Mouse (Mus musculus) midbrain, embryonic 14.5 days (tissue): ENCODE measurements around the gene Btk. TPM values are rescaled to one million over a fixed set of nuclear protein-coding genes. Genes with fewer than 3 reads are reported as not detected.
"Not testable (repeated sequence)": the region's sequence is repeated elsewhere in the genome, so short reads cannot be mapped to it uniquely, and the experiment has no call there.

ENCODE experiments used
- ATAC-seq: fragments of 200-750 bp; cut with Nextera tagmentation; 2 replicates; pipeline ENCODE4 v1.8.0; 2017; ENCODE audit warnings: moderate number of reproducible peaks, moderate library complexity; ENCODE audit not compliant: low FRiP score, low TSS enrichment
- DNase-seq: peaks from one replicate; pipeline ENCODE4 v3.0.0-alpha.2; 2015
- H3K27ac ChIP-seq: fragments of 300-500 bp; sonication (generic); replicated peaks from 2 replicates; pipeline ENCODE4 v1.5.1; 2014; ENCODE audit warnings: mild to moderate bottlenecking, low read depth, low read length, moderate library complexity
- H3K27me3 ChIP-seq: fragments of 300-500 bp; sonication (generic); 2 replicates; pipeline ENCODE4 v1.6.1; 2014; ENCODE audit warnings: low read length, control low read depth, mixed read lengths; ENCODE audit not compliant: control insufficient read depth, insufficient read depth
- H3K36me3 ChIP-seq: fragments of 300-500 bp; sonication (generic); 2 replicates; pipeline ENCODE4 v1.6.1; 2014; ENCODE audit warnings: low read length, control low read depth; ENCODE audit not compliant: control insufficient read depth, insufficient read depth
- H3K4me1 ChIP-seq: fragments of 300-500 bp; sonication (generic); 2 replicates; pipeline ENCODE4 v1.6.1; 2014; ENCODE audit warnings: mild to moderate bottlenecking, antibody characterized with exemption, low read length, control low read depth; ENCODE audit not compliant: control insufficient read depth, insufficient read depth
- H3K4me2 ChIP-seq: fragments of 300-500 bp; sonication (generic); 2 replicates; pipeline ENCODE4 v1.6.1; 2014; ENCODE audit warnings: mild to moderate bottlenecking, low read length, moderate library complexity
- H3K4me3 ChIP-seq: fragments of 300-500 bp; sonication (generic); replicated peaks from 2 replicates; pipeline ENCODE4 v1.5.1; 2014; ENCODE audit warnings: low read depth, low read length
- H3K9ac ChIP-seq: fragments of 300-500 bp; sonication (generic); replicated peaks from 2 replicates; pipeline ENCODE4 v1.6.1; 2014; ENCODE audit warnings: mild to moderate bottlenecking, low read length, moderate library complexity
- H3K9me3 ChIP-seq: fragments of 300-500 bp; sonication (generic); 2 replicates; pipeline ENCODE4 v1.6.1; 2016; ENCODE audit warnings: low read length, control low read depth, mixed read lengths; ENCODE audit not compliant: control insufficient read depth
- whole genome bisulfite sequencing: fragments of 180-500 bp; shearing (Covaris S2); extraction: QIAGEN DNeasy Blood & Tissue Kit; methylation state at CpG from one replicate; pipeline ENCODE4 v1.1.7; 2014; 5-methylcytosine and 5-hydroxymethylcytosine counted together
- polyA plus RNA-seq: library from polyadenylated mRNA; unstranded; fragments of >200 nt; fragmentation: Nextera tagmentation; extraction: Ambion mirVana; gene quantifications from 2 replicates; pipeline ENCODE4 v1.2.1, GENCODE M21; 2014

Gene Btk
- polyA plus RNA-seq, 1 experiment from 2014 or later, result 0.26 TPM

DNA sequence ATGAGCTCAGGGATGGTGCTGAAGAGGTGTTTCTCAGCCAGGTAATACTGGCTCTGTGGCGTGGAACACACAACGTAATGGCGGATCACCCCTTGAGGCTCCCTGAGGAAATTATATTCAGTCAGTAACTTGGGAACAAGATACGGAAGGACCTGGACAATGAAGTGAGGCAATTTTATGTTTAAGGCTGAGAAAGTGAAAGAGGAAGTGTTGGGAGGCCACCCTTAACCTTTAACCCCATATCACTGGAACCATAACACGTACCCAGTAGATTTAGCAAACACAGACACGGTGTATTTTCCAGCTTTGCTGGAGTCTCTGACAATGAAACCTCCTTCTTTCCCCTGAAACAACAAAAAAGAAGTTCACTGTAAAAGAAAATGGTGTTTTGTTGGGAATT, 28.9 kb downstream of the Btk start:
- Histone ChIP-seq H3K27ac (no peak overlapping the region), H3K9ac (no peak overlapping the region), H3K4me2 (no peak overlapping the region), H3K4me1 (no peaks in the 10 kb centered on the region), H3K27me3 (no peaks in the 10 kb centered on the region), H3K36me3 (no peaks in the 10 kb centered on the region), H3K4me3 (no peak overlapping the region), H3K9me3 (no peaks in the 10 kb centered on the region)
- WGBS, result 75% methylated on average over 6 of the region's 6 CpGs
- ATAC-seq (no peak), DNase-seq (no peak)

DNA sequence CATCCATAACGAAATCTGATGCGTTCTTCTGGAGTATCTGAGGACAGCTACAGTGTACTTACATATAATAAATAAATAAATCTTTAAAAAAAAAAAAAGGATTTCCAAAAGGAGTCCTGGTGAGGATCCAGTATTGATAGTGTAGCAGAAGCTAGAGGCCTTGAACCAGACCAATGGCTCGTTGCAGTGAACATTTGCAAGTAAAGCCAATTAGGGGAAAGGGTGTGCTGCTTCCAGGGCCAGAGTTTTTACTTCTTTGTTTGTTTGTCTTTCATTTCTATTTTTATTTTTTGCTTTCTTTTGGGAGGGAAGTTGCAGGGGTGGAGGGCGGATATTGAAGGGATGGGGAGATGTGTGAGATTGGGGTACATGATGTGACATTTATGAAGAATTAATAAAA, 30.0 kb downstream of the Btk start:
- Histone ChIP-seq H3K27ac (no peak overlapping the region), H3K27me3 (no peaks in the 10 kb centered on the region), H3K4me3 (no peak overlapping the region), H3K9me3 (no peaks in the 10 kb centered on the region), H3K36me3 (no peaks in the 10 kb centered on the region), H3K4me1 (no peaks in the 10 kb centered on the region), H3K4me2 (no peak overlapping the region), H3K9ac (no peak overlapping the region)
- WGBS, result 90% methylated on average over 4 of the region's 4 CpGs
- no peak for DNase-seq
- ATAC-seq, result no peak

DNA sequence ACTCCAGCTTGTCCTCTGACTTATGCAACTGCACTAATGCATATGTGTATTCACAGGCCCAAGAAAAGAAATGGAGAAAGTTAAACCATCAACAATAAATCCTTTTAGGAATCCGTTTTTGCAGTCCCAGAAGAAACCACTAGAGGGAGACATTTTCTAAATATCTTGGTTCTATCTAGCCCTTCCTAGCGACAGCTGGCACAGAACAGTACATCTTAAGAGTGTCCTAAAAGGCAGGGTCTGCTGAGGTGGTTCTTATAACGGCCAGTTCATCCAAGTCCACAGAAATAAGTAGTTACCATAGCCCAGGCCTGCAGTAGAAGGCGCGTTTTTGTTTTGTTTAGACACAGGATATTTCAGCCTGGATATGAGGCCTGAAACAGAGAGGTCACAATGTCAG, 32.5 kb downstream of the Btk start:
- no peaks in the 10 kb centered on the region for H3K4me1 ChIP-seq
- H3K27ac ChIP-seq, result no peak overlapping the region
- WGBS, result 22% methylated on average over 5 of the region's 5 CpGs
- ATAC-seq (no peak), DNase-seq (peak; percentile 87)
- no peak overlapping the region for H3K4me3 ChIP-seq
- H3K36me3 ChIP-seq, result no peaks in the 10 kb centered on the region
- no peaks in the 10 kb centered on the region for H3K27me3 ChIP-seq
- no peak overlapping the region for H3K9ac ChIP-seq
- no peak overlapping the region for H3K4me2 ChIP-seq
- H3K9me3 ChIP-seq, result no peaks in the 10 kb centered on the region

GRCm38 (mm10) chrX:134547330-134547729, 36.0 kb downstream of the Btk start:
- no peak overlapping the region for H3K9ac ChIP-seq
- H3K4me2 ChIP-seq, result no peak overlapping the region
- DNase-seq (no peak), ATAC-seq (no peak)
- WGBS, result 93% methylated on average over 4 of the region's 4 CpGs
- H3K27me3 ChIP-seq, result no peaks in the 10 kb centered on the region
- H3K4me3 ChIP-seq, result no peak overlapping the region
- no peaks in the 10 kb centered on the region for H3K4me1 ChIP-seq
- no peaks in the 10 kb centered on the region for H3K9me3 ChIP-seq
- H3K27ac ChIP-seq, result no peak overlapping the region
- no peaks in the 10 kb centered on the region for H3K36me3 ChIP-seq

DNA sequence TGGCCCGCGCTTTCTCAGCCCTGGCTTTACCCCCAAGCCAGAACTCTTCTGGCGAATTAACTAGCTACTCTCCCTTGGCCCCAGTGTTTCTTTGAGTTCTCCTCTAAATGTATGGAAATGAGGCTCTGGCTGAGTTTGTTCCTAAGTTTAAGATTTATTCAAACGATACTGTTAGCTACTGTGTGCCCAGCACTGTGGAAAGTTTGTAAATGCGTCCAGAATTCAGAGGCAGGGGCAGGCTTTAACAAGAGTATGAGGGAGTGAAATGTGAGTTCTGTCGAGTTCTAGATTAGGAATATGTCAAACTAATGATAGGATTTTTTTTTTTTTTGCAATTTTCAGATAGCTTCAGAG, 41.4 kb downstream of the Btk start:
- H3K27ac ChIP-seq, result no peak overlapping the region
- H3K27me3 ChIP-seq, result no peaks in the 10 kb centered on the region
- no peaks in the 10 kb centered on the region for H3K36me3 ChIP-seq
- peak overlapping the region; percentile 62 for H3K4me2 ChIP-seq
- DNase-seq, result no peak
- no peaks in the 10 kb centered on the region for H3K9me3 ChIP-seq
- peak overlapping the region; percentile 40; the same call in 1 of the 2 replicates for H3K9ac ChIP-seq
- 28% methylated on average over 6 of the region's 6 CpGs for WGBS
- no peaks in the 10 kb centered on the region for H3K4me1 ChIP-seq
- peak overlapping the region; percentile 44 for H3K4me3 ChIP-seq
- no peak for ATAC-seq

GRCm38 (mm10) chrX:134541145-134541954, 42.0 kb downstream of the Btk start, which contains the start of gene Timm8a1:
Timm8a1 (minus strand) TSS chrX:134541865.
- no peaks in the 10 kb centered on the region for H3K27me3 ChIP-seq
- H3K4me1 ChIP-seq, result no peaks in the 10 kb centered on the region
- ATAC-seq (peak; percentile 91), DNase-seq (peak; percentile 71)
- 0 out of 2 replicates have a peak within 1 kb of the TSS, but pooled peaks have one; percentile 20 for H3K27ac ChIP-seq
- no peaks in the 10 kb centered on the region for H3K36me3 ChIP-seq
- H3K4me2 ChIP-seq, result peak within 1 kb of the TSS; percentile 62
- H3K9me3 ChIP-seq, result no peaks in the 10 kb centered on the region
- peak within 1 kb of the TSS; percentile 44 for H3K4me3 ChIP-seq
- WGBS, result 24% methylated on average over 37 of the region's 61 CpGs
- peak within 1 kb of the TSS; percentile 53 for H3K9ac ChIP-seq

DNA sequence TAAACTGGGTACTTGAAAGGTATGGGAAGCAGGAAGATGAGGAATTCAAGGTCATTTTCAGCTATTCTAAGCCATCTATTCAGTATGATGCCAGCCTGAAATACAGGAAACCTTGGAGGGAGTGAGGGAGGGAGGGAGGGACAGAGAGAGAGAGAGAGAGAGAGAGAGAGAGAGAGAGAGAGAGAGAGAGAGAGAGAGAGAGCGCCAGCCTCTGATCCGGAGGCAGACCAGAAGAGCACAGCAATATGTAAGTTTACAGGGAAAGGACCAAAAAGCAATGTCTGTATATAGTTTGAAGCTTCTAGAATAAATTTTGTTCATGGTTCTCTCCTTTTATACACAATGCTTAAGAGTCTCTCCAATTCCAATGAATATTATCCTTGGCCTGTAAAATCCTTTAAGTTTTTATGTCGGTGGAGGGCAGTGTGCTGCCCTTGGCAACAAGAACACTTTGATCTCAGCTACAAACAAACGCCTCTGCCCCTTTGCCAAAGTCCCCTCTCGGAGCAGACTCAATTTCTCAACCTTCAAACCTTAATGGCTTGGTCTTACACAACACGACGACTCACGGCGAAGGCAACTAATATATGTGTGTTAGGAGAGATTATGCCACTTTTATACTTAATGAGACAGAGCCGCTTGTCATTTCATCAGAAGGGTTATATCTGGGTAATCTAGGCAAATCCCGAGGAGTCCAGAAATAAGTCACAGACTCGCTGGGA, 42.8 kb downstream of the Btk start:
- H3K9me3 ChIP-seq, result no peaks in the 10 kb centered on the region
- no peak for ATAC-seq
- peak overlapping the region; percentile 53 for H3K9ac ChIP-seq
- no peak overlapping the region for H3K27ac ChIP-seq
- H3K4me3 ChIP-seq, result peak overlapping the region; percentile 44
- DNase-seq, result peak; percentile 31
- H3K4me1 ChIP-seq, result no peaks in the 10 kb centered on the region
- H3K4me2 ChIP-seq, result peak overlapping the region; percentile 62
- no peaks in the 10 kb centered on the region for H3K27me3 ChIP-seq
- no peaks in the 10 kb centered on the region for H3K36me3 ChIP-seq
- WGBS, result 26% methylated on average over 12 of the region's 12 CpGs

GRCm38 (mm10) chrX:134539795-134540194, 43.6 kb downstream of the Btk start:
- not testable (repeated sequence) for H3K4me3 ChIP-seq, H3K4me2 ChIP-seq, H3K9ac ChIP-seq, H3K27ac ChIP-seq, DNase-seq, H3K4me1 ChIP-seq, ATAC-seq, H3K27me3 ChIP-seq, H3K36me3 ChIP-seq, H3K9me3 ChIP-seq
- 91% methylated on average over 10 of the region's 10 CpGs for WGBS

- no peaks in the 10 kb centered on the region for H3K36me3 ChIP-seq
- no peaks in the 10 kb centered on the region for H3K9me3 ChIP-seq
- 83% methylated on average over 2 of the region's 2 CpGs for WGBS
- H3K27me3 ChIP-seq, result no peaks in the 10 kb centered on the region
- H3K4me2 ChIP-seq, result no peak overlapping the region
- H3K9ac ChIP-seq, result no peak overlapping the region
- ATAC-seq (no peak), DNase-seq (no peak)
- no peaks in the 10 kb centered on the region for H3K4me1 ChIP-seq
- no peak overlapping the region for H3K4me3 ChIP-seq
- no peak overlapping the region for H3K27ac ChIP-seq
Measured at GRCm38 (mm10) chrX:134533346-134533745, 50.0 kb downstream of the Btk start.
